Mouse (Mus musculus) testis, postnatal 10 days (tissue): ENCODE measurements around the gene Klre1.
A peak's percentile ranks its signal among the peaks of the same experiment; 100 is the strongest.

ENCODE experiments used
- DNase-seq: peaks from one replicate; pipeline ENCODE4 v3.0.0; 2021; ENCODE audit warnings: low spot score

Gene Klre1

GRCm38 (mm10) chr6:129577605-129578004 lies at the start of gene Klre1:
Gene Klre1 (plus strand): TSS chr6:129577905.
- no peak for DNase-seq

GRCm38 (mm10) chr6:129529605-129530004 lies 48.1 kb upstream of the Klre1 start:
- DNase-seq: no peak

- DNase-seq: no peak
Observed at GRCm38 (mm10) chr6:129530261-129530660, 47.4 kb upstream of the Klre1 start.

- peak; percentile 83 for DNase-seq
Observed at GRCm38 (mm10) chr6:129532556-129532941, 45.2 kb upstream of the Klre1 start.

GRCm38 (mm10) chr6:129532942-129533860 lies 44.5 kb upstream of the Klre1 start, which contains the start of gene Gabarapl1:
Gene Gabarapl1 (plus strand): TSS chr6:129533160.
- peak; percentile 90 for DNase-seq

GRCm38 (mm10) chr6:129534057-129534456 lies 43.6 kb upstream of the Klre1 start:
- DNase-seq: no peak

- no peak for DNase-seq
Observed at GRCm38 (mm10) chr6:129534627-129535190, 43.0 kb upstream of the Klre1 start.

- DNase-seq: no peak
Observed at GRCm38 (mm10) chr6:129535723-129536122, 42.0 kb upstream of the Klre1 start.

- no peak for DNase-seq
Observed at GRCm38 (mm10) chr6:129538555-129538954, 39.1 kb upstream of the Klre1 start.

GRCm38 (mm10) chr6:129541931-129542330 lies 35.8 kb upstream of the Klre1 start:
- DNase-seq: no peak

- no peak for DNase-seq
Observed at GRCm38 (mm10) chr6:129542540-129542939, 35.2 kb upstream of the Klre1 start.

- DNase-seq: peak; percentile 80
Observed at GRCm38 (mm10) chr6:129543709-129544606, 33.7 kb upstream of the Klre1 start.

GRCm38 (mm10) chr6:129547277-129547676 lies 30.4 kb upstream of the Klre1 start:
- no peak for DNase-seq

- no peak for DNase-seq
Observed at GRCm38 (mm10) chr6:129548009-129548408, 29.7 kb upstream of the Klre1 start.

- no peak for DNase-seq
Observed at GRCm38 (mm10) chr6:129557298-129558023, 20.2 kb upstream of the Klre1 start.

GRCm38 (mm10) chr6:129558946-129559640 lies 18.6 kb upstream of the Klre1 start:
- peak; percentile 83 for DNase-seq

GRCm38 (mm10) chr6:129559641-129560027 lies 18.1 kb upstream of the Klre1 start:
- DNase-seq: no peak

- no peak for DNase-seq
Observed at GRCm38 (mm10) chr6:129565257-129565656, 12.4 kb upstream of the Klre1 start.

- DNase-seq: no peak
Observed at GRCm38 (mm10) chr6:129575315-129575714, 2.4 kb upstream of the Klre1 start.

GRCm38 (mm10) chr6:129581274-129581673 lies 3.6 kb downstream of the Klre1 start:
- no peak for DNase-seq

GRCm38 (mm10) chr6:129581896-129582295 lies 4.2 kb downstream of the Klre1 start:
- DNase-seq: no peak
